Mouse (Mus musculus) central nervous system, embryonic 18 days (tissue): ENCODE results near the gene Clstn1. TPM values are rescaled to one million over a fixed set of nuclear protein-coding genes. Genes with fewer than 3 reads are reported as not detected.

ENCODE experiments used
- polyA plus RNA-seq: library from polyadenylated mRNA; depleted of rRNA; stranded (reverse); fragments of >200 nt; gene quantifications from 2 replicates; pipeline ENCODE4 v1.2.3, GENCODE M21; 2012; rRNA removed

Gene Clstn1
- 87.7 and 97.3 TPM in 2 replicates for polyA plus RNA-seq

DNA sequence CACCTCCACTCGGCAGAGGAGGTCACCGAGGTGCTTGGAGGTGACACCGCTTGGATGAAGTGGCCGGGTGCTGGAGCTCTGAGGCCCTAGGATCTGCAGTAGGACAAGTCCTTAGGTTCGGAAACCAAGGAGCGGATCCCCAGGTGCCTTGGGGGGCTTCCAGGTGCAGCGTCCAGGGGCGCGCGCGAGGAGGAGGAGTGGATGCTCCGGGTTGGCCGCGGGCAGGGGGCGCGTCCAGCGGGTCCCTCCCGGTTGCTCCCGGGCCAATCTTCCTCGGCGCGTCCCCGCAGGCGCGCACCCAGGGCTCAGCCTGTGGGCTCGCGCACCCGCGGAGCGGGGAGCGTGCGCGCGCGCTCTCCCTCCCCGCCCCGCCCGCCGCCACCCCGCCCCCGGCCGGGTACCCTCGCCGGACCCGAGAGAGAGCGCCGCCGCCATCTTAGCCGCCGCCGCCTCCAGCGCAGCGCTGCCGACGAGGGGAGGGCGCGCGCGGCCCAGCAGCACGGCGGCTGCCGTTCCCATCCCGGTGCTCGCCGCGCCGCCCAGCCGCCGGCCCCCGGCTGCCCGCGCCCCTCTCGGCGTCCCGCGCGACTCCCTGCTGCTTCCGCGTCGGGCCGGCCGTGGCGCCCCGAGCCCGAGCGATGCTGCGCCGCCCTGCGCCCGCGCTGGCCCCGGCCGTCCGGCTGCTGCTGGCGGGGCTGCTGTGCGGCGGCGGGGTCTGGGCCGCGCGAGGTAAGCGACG lies at the start of gene Clstn1:
Gene Clstn1 (plus strand): TSS at position 425 of the 739 bp plus-strand sequence.

Other genes with a start within 250 kb of the Clstn1 start
- 76.9 and 92.8 TPM in 2 replicates for gene Ube4b, start 159.7 kb upstream of the Clstn1 start, polyA plus RNA-seq
- gene Rbp7, start 131.5 kb upstream of the Clstn1 start, polyA plus RNA-seq: 0.31 TPM in 1 of 2 replicates, not detected in the other
- gene Tmem274, start 109.1 kb upstream of the Clstn1 start, polyA plus RNA-seq: not detected in 2 replicates
- 6.5 TPM in 2 replicates for gene Nmnat1, start 101.3 kb upstream of the Clstn1 start, polyA plus RNA-seq
- gene Lzic, start 101.2 kb upstream of the Clstn1 start, polyA plus RNA-seq: 34.5 and 36.7 TPM in 2 replicates
- gene Ctnnbip1, start 68.2 kb upstream of the Clstn1 start, polyA plus RNA-seq: 63.3 and 66.5 TPM in 2 replicates
- gene Pik3cd, start 116.1 kb downstream of the Clstn1 start, polyA plus RNA-seq: 20.0 and 25.0 TPM in 2 replicates
- gene Tmem201, start 151.6 kb downstream of the Clstn1 start, polyA plus RNA-seq: 55.1 and 61.0 TPM in 2 replicates
- 19.2 and 22.5 TPM in 2 replicates for gene Slc25a33, start 187.8 kb downstream of the Clstn1 start, polyA plus RNA-seq